Mouse (Mus musculus) B cell, adult 62 days (primary cell): Measurements from ENCODE around the gene Gm28510. TPM values are rescaled to one million over a fixed set of nuclear protein-coding genes. Genes with fewer than 3 reads are reported as not detected.

ENCODE experiments used
- total RNA-seq: library from RNA; stranded (reverse); gene quantifications from 4 replicates; pipeline ENCODE4 v1.2.4, GENCODE M21; 2023

Gene Gm28510
- not detected in 4 replicates for total RNA-seq

DNA sequence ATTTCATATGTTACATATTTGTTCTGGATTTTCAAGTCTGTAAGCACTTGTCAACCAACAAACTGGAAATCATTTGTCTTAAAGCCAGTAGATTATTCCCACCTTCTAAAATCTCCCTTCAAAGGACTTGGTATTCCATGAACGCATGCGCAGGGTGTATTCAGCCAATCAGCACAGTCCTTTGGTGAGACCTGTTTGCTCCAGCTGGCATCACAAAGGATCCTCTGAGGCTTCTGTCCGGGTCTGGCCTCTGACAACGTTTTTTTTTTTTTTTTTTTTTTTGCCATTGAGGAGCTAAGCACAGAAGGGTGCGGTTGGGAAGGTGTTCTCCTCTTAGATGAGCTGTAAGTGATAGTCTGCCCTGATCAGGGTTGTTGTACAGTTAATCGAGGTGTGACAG lies at the start of gene Gm28510:
Gene Gm28510 (plus strand): TSS at position 301 of the 400 bp plus-strand sequence.

Other genes starting within 250 kb of the Gm28510 start
- not detected in 4 replicates for gene Gm20834, start 88.1 kb upstream of the Gm28510 start, total RNA-seq
- not detected in 4 replicates for gene Gm20737, start 123.3 kb downstream of the Gm28510 start, total RNA-seq
- not detected in 4 replicates for gene Gm21775, start 140.7 kb downstream of the Gm28510 start, total RNA-seq
- gene Gm21900, start 203.6 kb downstream of the Gm28510 start, total RNA-seq = not detected in 4 replicates